Mouse (Mus musculus) adrenal gland, postnatal 25 days (tissue): ENCODE data around the gene Ssr1. TPM values are rescaled to one million over a fixed set of nuclear protein-coding genes. Genes with fewer than 3 reads are reported as not detected.

Source experiments
- DNase-seq: peaks from one replicate; pipeline ENCODE4 v3.0.0; 2021; ENCODE audit warnings: mixed read lengths
- total RNA-seq: library from RNA; stranded (reverse); gene quantifications from 2 replicates; pipeline ENCODE4 v1.2.3, GENCODE M21; 2021

Ssr1 gene
- total RNA-seq, 1 experiment from 2014 or later: 126 TPM

DNA sequence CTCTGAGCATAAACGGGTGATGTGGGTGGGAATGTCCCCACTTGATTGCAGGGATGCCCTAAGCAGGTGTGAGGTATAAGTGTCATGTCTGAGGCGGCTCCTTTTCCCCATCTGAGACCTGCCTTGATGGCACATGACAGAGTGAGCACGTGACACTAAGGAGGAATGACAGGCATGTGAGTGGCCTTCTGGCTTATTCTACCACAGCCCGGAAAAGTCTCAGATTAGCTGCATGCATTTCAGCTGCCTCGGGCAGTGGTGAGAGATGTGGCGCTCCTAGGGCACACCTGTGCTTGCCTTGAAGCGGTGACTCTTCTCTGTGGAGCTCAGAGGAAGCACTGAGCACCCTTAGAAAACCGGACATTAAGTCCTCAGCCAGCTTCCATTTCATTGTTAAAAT lies 48.6 kb downstream of the Ssr1 start:
- DNase-seq: no peak

DNA sequence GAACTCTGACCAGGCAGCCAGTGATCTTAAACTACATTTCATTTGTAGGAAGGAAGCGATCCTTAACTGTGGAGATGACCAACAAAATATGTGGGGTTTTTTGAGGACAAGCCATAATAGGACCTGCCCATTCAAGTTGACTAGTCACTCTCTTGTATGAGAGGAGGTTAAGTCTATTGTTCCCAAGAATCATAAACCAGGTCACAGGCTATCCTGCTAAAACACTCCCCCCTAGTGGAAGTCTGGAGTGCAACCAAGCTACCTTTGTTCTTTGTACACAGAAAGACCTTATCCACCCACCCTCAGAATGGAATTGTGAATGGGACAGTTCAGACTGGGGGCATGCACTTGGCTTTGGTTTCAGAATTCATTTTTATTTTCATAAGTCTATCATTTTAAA lies 49.7 kb downstream of the Ssr1 start:
- no peak for DNase-seq

DNA sequence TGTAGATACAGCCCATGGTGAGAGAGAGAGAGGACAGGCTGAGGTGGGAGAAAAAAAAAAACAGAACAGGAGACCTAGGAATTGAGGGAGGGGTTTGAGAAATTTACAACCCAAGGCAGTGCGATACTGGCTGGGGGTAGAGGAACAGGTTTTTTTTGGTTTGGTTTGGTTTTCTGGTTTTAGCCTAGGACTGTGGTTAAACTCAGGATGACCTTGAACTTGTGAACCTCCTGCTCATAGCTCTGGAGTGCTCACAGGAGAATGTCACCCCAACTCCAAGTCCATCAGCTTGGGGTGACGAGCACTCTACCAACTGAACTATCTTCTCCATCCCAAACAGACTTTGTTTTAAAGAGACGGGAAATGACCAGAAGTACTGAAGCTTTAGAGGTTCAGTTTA lies 50.6 kb downstream of the Ssr1 start:
- no peak for DNase-seq

DNA sequence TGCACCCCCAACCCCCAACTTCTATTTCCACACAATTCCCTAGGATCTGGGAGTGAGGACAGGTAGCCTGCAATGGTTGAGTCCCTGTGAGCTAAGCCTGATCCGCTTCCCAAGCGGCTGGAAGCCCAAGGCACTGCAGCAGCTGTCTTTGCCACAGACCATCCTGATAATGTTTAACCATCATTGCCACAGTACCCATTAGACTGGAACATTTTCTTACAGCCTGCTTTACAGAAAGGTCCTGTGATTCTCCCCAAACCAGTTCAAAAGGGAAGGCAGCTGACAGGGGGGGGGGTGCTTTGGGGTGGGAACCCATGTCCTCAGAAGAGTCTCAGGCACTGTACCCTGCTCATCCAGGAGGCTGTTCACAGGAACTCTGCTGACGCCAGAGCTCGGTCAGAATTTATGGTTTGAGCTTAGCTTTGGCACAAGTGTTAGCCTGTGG lies 51.1 kb downstream of the Ssr1 start:
- DNase-seq: no peak

DNA sequence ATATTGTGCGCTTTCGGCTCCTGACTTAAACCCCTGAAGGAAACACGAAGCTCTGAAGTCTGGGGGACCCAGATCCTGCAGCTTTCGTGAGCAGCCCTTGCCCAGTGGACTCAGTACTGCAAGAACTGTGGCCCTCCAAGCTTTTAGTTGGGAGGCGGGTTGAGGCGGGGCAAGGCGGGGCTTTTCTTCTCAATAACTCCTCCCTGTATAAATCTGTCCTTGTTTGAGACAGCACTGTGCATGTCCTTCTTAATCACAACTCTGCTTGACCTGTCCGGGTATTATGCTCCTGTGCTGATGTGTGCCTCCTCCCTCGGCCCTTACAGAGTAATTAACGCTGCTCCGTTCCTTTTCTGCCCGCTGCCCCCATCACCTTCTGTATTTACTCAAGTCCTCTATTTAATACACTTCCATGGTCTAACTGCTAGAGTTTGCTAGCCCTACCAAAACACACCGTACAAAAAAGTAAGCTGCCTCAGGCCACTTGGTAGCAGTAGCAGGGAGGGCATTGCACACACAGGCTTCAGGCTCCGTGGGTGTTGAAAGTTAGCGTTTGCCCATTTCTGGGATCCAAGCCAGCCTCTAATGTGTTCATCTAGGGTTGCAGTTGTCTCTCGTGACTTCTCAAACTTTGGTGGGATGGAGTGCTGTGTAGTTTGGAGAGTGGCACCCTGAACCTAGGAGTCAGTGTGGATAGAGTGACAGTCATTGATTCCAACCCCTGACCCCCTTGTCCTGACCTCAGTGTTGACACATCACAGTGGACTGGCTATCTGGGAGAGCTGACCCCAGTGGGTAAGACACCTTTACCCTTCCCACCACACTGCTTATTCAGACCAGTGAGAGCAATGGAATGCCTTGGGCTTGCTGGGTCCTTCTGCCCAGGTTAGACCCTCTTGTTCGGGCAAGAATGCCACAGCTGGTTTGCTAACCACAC lies 51.8 kb downstream of the Ssr1 start:
- peak; percentile 44 for DNase-seq

DNA sequence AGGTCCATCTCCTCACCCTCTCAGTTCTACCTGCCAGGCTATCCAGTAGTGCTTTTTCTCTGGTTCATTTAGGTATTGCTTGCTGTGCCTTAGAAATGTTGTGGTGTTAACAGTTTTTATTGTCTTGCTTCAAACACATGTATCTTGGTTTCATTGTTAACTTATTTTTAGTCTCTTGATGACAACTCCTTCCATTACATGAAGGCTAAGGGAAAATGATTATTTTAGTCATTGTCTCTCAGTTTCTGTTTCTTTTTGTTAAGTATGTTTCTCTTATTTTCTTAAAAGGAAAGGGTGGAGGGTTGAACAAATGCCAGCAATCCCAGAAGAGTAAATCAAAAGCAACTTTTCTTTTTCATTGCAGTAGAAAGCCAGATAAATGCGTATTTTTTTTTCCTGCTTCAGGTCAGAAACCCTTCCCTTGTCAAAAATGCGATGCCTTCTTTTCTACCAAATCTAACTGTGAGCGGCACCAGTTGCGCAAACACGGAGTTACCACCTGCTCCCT lies 52.8 kb downstream of the Ssr1 start:
- DNase-seq: no peak

DNA sequence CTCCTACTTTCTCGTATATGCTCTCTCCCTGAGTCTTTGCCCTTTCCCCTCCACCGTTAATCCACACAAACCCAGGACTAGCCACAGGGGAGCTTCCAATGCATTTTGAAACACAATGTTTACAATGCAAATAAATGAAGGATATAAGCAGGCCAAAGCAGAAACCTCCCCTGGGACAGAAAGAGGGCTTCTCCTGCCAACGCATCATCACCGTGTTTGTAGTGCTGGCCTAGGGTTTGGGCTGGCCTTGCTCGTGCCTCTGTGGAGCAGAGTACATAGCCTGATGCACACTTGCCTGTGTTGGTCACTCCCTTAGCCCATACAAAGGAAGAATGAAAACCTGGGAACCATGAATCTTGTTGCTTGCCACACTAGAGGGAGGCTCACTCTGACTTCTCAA lies 53.4 kb downstream of the Ssr1 start:
- no peak for DNase-seq

DNA sequence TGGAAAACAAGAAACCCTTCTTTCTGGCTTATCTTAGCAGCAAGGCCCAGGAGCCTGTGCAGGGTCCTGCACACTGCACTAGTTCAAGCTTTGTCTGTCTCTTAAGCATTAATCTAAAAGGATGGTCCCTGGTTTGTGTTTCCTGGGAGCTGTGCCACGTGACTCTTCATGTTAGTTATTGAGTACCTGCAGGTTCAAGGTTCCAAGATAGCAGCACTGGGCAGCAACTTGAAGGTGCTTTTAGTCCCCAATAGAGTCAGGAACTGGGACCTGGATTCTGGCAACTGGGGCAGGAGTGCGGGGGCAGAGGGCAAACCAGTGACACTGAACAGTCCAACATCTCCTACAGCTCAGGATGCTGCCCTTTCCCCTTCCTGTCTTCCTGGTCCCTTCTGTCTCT lies 53.9 kb downstream of the Ssr1 start:
- no peak for DNase-seq

DNA sequence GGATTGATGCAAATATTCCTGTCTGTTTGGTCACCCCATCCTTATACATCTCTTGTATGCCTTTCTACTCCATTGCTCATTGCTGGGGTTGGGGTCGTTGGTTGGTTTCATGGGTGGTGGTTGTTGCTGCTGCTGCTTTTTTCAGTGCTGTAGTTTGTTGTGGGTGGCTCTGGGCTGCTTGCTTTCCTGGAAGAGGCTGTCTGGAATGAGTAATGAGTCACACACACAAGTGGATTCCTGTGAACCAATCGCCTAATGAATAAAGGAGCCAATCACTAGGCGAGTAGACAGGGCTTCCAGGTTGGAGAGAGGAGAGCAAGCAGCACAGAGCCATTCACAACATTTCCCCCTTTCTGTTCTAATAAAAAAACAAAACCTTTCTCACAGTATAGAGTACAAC lies 57.7 kb downstream of the Ssr1 start:
- no peak for DNase-seq

DNA sequence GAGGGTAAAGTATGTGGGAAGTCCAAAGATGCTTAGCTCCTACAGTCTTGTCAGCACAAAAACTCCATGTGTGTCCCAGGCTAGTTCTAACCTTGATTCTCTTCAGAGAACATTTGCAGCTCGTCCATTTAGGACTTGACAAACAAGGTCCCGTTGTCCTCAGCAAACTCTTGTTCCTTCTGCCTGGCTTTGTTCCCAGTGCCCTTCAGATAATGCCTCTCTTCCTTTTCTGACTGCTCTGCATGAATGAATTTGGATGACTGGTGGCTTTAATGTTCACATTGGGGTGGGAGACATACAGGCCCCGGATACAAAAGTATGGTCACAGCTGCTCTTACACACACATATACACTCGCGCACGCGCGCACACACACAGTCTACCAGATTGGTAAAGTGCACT lies 59.1 kb downstream of the Ssr1 start:
- peak; percentile 36 for DNase-seq

DNA sequence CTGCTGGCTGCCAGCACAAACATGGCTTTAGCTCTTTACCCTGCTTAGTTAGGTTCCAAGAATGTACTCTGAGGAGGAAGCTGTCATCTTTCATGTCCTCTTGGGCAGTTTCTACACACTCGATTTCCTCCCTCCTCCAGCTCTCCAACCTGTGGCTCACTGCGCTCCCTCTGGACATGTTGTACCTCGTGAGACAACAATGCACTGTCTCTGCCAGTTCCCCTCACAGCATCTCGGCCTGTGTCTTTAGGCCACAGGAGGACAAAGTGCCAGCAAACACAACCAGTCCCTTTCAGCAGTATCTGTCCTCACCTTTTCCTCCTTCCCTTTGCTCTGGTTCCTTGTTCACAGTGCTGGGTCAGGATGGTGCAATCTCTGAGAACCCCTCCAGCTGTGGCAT lies 59.9 kb downstream of the Ssr1 start:
- no peak for DNase-seq

DNA sequence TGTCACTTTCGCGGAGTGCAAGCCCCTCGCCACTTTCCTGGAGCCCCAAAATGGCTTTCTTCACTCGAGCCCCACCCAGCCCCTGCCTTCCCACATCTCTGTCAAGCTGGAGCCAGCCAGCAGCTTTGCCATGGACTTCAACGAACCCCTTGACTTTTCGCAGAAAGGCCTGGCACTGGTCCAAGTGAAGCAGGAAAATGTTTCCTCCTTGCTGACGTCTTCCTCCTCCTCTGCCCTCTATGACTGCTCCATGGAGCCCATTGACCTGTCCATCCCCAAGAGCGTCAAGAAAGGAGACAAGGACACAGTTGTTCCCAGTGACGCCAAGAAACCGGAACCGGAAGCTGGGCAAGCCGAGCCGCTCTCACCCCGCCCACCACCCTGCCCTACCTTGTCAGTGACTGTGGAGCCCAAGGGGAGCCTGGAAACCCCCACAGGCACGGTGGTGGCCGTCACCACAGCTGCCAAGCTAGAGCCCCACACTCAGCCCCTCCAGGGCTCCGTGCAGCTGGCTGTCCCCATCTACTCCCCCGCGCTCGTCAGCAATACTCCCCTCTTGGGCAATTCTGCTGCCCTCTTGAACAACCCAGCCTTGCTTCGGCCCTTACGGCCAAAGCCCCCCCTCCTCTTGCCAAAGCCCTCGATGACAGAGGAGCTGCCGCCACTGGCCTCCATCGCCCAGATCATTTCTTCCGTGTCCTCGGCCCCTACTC lies 62.7 kb downstream of the Ssr1 start:
- DNase-seq: no peak

DNA sequence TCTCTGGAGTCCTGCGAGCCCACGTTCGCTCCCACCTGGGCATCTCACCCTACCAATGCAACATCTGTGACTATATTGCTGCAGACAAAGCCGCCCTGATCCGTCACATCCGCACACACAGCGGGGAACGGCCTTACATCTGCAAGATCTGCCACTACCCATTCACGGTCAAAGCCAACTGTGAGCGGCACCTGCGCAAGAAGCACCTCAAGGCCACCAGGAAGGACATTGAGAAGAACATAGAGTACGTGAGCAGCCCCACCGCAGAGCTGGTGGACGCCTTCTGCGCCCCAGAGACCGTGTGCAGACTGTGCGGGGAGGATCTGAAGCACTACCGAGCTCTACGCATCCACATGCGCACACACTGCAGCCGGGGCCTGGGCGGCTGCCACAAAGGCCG lies 63.4 kb downstream of the Ssr1 start:
- no peak for DNase-seq

DNA sequence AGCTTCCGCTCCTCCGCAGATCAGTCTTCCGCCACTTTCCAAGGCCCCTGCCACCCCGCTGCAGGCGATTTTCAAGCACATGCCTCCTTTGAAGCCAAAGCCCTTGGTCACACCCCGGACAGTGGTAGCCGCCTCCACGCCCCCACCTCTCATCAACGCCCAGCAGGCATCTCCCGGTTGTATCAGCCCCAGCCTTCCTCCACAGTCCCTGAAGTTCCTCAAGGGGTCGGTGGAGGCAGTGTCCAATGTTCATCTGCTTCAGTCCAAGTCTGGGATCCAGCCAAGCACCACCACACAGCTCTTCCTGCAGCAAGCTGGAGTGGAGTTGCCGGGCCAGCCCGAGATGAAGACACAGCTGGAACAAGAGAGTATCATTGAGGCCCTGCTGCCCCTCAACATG lies 63.9 kb downstream of the Ssr1 start:
- DNase-seq: no peak

DNA sequence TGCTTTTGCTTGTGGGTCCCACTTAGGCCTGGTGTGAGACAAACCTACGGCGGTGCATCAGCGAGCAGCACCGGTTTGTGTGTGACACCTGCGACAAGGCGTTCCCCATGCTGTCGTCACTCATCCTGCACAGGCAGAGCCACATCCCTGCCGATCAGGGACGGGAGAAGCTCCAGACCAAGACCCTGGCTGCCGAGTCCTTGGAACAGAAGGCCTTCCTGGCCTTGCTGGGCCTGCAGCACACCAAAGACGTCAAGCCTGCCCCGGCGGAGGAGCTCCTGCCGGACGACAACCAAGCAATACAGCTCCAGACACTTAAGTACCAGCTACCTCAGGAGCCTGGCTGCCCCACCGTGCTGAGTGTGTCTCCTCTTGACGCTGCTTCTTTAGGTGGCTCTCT lies 64.5 kb downstream of the Ssr1 start:
- peak; percentile 25 for DNase-seq

DNA sequence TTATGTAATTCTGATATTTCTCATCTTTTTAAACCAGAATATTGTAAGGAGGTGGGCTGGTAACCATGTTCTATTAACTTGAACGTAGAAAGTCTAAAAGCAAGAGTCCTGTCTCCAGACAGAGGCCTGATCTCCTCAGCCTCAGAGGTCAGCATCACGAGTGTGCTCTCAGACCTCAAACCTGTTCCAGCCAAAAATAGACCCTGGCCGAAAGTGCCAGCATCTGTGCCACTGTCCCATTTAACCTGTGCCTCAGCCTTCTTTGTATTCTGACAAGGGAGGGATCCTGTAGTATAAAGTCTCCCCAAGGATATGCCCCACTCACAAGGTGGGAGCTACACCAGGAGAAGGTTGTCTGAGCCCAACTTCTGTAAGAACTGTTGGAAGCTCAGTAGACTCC lies 67.6 kb downstream of the Ssr1 start:
- DNase-seq: no peak

DNA sequence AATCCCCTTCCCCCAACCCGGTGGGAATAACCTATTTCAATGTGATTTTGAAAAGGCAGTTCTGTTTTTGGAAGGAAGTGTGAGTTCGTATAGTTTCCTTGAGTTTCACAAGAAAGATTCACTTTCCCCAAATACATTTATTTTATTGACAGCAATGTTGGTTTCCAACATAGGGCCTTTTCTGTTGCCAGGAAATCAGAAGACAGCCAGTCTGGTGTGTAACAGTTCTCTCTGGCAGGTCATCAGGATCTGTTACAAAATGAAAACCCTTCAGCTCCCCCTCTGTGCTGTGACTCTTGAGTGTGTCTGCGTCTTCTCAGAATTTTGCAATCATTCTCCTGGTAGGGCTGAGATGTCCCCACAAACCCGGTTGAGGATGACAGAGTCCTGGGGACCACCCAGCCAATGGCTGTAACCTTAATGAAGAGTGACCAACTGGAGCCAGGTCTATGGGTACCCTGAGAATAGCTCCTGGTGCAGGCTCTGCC lies 69.5 kb downstream of the Ssr1 start:
- no peak for DNase-seq

DNA sequence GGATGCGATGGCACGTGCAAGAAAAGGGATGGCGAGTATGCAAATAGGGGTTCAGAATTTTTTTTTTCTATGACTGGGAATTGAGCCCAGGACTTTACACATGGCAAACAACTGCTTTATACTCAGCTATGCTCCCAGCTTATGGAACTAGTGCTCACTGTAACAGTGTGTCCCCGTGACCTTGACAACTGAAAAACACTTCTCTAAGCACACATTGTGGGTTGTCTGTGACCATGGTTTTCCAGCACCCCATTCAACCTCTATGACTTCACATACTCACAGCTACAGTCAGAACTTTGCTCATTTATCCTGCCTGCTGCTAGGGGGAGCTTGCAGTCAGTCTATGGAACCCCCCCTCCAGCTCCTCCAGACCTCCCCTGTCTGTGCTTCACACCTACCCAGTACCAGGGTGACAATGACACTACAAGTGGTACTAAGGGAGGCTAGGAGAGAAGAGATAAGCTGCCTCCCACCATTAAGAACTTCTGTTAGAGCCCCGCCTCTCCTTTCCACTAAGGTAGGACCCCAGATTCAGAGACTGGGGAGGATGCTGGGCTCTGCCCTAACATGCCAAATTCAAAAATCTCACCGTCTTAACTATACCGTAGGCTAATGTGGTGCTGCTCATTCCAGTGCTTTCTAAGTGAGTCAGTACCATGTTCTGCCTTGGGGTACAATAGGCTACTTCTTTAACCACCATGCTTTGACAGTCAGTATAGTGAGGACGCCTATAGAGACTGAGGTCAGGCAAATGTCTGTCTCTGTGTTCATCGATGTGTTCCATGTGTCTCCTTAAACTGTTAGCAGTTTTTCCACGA lies 70.2 kb downstream of the Ssr1 start:
- DNase-seq: no peak

DNA sequence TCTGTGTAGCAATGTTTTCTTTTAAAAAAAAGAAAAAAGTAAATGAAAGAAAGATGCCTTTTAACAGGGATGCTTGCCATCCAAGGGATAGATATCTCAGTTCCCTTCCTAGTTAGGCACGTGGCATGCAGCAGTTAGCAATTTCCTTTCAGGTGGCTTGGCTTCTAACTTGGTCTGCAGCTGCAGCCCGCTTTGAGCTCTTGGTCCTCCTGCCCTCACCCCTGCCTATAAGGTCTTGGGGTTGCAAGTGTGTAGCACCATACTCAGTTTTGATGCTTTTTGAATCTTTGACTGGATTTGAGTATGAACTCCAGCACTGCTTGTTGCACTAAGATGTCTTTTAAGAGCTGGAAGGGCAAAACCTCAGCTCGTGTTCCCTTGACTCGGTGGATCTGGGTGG lies 70.9 kb downstream of the Ssr1 start:
- no peak for DNase-seq

DNA sequence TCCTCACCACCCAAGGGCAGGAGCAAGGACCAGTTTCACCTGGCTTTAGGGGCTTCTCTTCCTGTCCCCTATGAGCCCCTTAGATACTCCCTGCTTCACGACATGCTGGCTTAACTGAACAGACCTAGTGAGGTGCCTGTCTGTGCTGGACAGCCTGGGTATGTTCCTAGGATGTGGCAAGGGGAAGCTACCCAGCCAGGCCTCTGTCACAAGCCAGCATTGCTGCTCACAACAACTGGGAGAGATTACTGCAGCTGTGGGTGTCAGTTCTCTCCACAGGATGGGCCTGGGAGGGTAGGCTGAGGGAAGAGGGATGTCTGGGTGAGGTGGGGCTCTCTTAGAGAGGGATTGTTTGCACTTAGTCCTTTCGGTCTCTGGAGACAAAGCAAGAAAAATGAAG lies 73.3 kb downstream of the Ssr1 start:
- no peak for DNase-seq

DNA sequence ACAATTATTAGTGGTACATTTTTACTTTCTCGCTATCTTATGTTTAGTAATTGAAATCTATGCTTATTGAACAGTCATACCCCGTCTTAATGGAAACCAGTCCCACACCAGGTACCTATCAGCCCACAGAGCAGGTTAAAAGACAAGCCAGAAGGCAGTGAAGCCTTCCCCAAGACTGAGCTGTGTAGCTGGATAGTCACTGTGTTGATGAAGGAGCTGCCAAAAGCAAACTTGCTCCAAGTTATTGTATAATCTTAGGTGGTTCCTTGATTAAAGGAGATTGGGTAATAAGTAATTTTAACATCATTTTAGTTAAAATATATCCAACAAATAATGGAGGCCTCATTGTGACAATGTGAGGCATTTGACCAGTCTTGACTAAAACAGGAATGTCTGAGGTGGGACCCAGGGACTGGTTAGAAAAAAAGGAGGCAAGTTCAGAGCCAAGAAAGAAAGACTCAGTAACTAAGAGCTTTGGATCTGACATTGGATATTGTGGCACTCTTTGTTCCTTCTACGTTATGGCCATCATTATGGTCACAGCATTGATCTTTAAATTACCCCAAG lies 74.2 kb downstream of the Ssr1 start:
- DNase-seq: no peak
